Mouse (Mus musculus): ENCODE measurements at regions not wholly inside any gene's neighbourhood (a gene's known extent, or its start where the extent isn't known, plus 50 kb on each side); places are given as distances from the start of the nearest gene placed in this dataset.

GRCm38 (mm10) chr16:30675829-30676228, 76.3 kb downstream of the Fam43a start:
- TF ChIP-seq CTCF (IDR thresholded peaks at IDR 0.05; ENCODE audit: low read depth) (0 out of 2 replicates have a peak, but pooled peaks have one; percentile 10), EP300 (optimal IDR thresholded peaks at IDR 0.05) (no peak)

Data from stomach, postnatal 0 days (tissue).